Mouse (Mus musculus) liver, adult 2 months (tissue): ENCODE measurements around the gene Gstp3. TPM values are rescaled to one million over a fixed set of nuclear protein-coding genes. Genes with fewer than 3 reads are reported as not detected.

Experiments
- DNase-seq: peaks from one replicate; pipeline ENCODE4 v3.0.0-alpha.2; 2011; ENCODE audit warnings: low read depth, low spot score; ENCODE audit errors: extremely low read depth
- H3K27ac ChIP-seq: fragments of 200-500 bp; replicated peaks from 2 replicates; pipeline ENCODE4 v1.5.1; 2012; ENCODE audit warnings: low read depth, mild to moderate bottlenecking, control low read depth, inconsistent platforms, low read length; ENCODE audit not compliant: insufficient read depth
- H3K27me3 ChIP-seq: fragments of 200-500 bp; 2 replicates; pipeline ENCODE4 v1.6.1; 2012; ENCODE audit warnings: mild to moderate bottlenecking, moderate library complexity, low read length, inconsistent platforms; ENCODE audit not compliant: control insufficient read depth, insufficient read depth
- H3K36me3 ChIP-seq: fragments of 200-500 bp; 2 replicates; pipeline ENCODE4 v1.6.1; 2012; ENCODE audit warnings: low read length, inconsistent platforms; ENCODE audit not compliant: control insufficient read depth, insufficient read depth
- H3K4me1 ChIP-seq: fragments of 200-500 bp; 2 replicates; pipeline ENCODE4 v1.6.1; 2011; ENCODE audit warnings: low read length; ENCODE audit not compliant: control insufficient read depth, insufficient read depth
- H3K4me3 ChIP-seq: fragments of 200-500 bp; 2 replicates; pipeline ENCODE4 v1.5.1; 2011; ENCODE audit warnings: low read depth, mild to moderate bottlenecking, control low read depth, low read length, moderate library complexity; ENCODE audit not compliant: insufficient read depth
- H3K79me2 ChIP-seq: fragments of 200-500 bp; 2 replicates; pipeline ENCODE4 v1.6.1; 2012; ENCODE audit warnings: inconsistent platforms, mild to moderate bottlenecking, low read length, moderate library complexity; ENCODE audit not compliant: control insufficient read depth, insufficient read depth
- H3K9ac ChIP-seq: fragments of 200-500 bp; 2 replicates; pipeline ENCODE4 v1.6.1; 2012; ENCODE audit warnings: low read depth, mild to moderate bottlenecking, control low read depth, inconsistent platforms, low read length
- CTCF ChIP-seq: fragments of 200-500 bp; IDR thresholded peaks from 2 replicates; pipeline ENCODE4 v1.5.1; 2011; ENCODE audit warnings: low read depth, low read length, control low read depth
- POLR2A ChIP-seq: fragments of 200-500 bp; IDR thresholded peaks from 2 replicates; pipeline ENCODE4 v1.6.1; 2011; ENCODE audit warnings: low read length, control low read depth; ENCODE audit not compliant: insufficient read depth; ENCODE audit errors: extremely low read depth
- WGBS: fragments of 180-500 bp; shearing (Covaris S2); methylation state at CpG from one replicate; pipeline ENCODE4 v1.1.7; 2018; 5-methylcytosine and 5-hydroxymethylcytosine counted together
- polyA plus RNA-seq: library from polyadenylated mRNA; depleted of rRNA; stranded (reverse); fragments of >200 nt; gene quantifications from 2 replicates; pipeline ENCODE4 v1.2.3, GENCODE M21; 2012
- total RNA-seq: library from RNA; depleted of rRNA; stranded (reverse); fragments of >200 nt; gene quantifications from 2 replicates; pipeline ENCODE4 v1.2.3, GENCODE M21; 2014

Gstp3 gene
- total and polyA plus RNA-seq, 2 experiments, result 21.5 to 54.3 TPM

DNA sequence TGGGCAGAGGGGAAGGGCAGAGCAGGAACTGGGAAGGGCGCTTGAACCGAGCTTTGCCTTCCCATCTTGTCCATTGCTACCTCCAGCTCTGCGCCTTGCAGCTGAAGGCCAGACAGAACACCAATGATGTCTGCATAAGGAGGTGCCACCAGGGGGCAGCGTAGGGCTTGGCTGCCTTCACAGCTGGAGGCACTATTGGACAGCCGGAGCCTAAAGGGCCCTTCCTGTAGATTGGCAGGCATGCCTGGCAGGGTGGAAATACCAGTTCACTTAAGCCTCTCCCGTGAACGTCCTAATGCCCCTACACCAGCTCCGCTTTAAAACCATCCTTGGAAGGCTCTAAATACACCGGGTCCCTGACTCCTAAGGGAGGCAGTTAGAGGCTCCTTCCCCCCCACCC is 39.7 kb upstream of the Gstp3 start:
- WGBS, result 10% methylated on average over 9 of the region's 9 CpGs
- Histone ChIP-seq H3K4me3 (no peak overlapping the region), H3K36me3 (no peaks in the 10 kb centered on the region), H3K9ac (peak overlapping the region; percentile 86; the same call in 1 of the 2 replicates), H3K4me1 (peaks cover 26% of the 10 kb centered on the region), H3K79me2 (no peaks in the 10 kb centered on the region), H3K27me3 (no peaks in the 10 kb centered on the region), H3K27ac (peak overlapping the region; percentile 21)
- no peak for TF ChIP-seq POLR2A
- TF ChIP-seq CTCF, result peak; percentile 99
- peak; percentile 81 for DNase-seq

DNA sequence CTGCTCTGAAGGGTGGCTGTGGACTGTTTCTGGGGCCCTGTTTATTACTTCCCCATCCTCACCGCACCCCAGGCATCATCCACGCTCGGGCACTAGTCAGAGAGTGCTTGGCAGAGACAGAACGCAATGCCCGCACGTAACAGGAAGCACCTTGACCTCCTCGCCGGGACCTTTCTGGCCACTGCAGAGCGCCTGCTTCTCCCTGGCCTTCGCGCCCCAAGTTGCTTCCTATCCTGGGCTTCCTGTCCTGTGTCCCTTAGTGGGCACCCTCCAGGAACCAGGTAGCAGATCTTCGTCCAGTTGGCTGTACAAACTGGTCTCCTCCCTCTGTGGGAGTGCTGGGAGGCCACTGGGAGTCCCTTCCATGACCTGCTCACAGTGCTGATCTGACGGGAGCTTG is 39.1 kb upstream of the Gstp3 start:
- peak; percentile 55 for DNase-seq
- Histone ChIP-seq H3K27ac (peak overlapping the region; percentile 29; the same call in 1 of the 2 replicates), H3K4me3 (peak overlapping the region; percentile 3; the same call in 1 of the 2 replicates), H3K36me3 (no peaks in the 10 kb centered on the region), H3K4me1 (peaks cover 26% of the 10 kb centered on the region), H3K27me3 (no peaks in the 10 kb centered on the region), H3K9ac (0 out of 2 replicates have a peak overlapping the region, but pooled peaks have one; percentile 18), H3K79me2 (no peaks in the 10 kb centered on the region)
- WGBS, result 21% methylated on average over 13 of the region's 13 CpGs
- no peak for TF ChIP-seq CTCF
- TF ChIP-seq POLR2A, result no peak

DNA sequence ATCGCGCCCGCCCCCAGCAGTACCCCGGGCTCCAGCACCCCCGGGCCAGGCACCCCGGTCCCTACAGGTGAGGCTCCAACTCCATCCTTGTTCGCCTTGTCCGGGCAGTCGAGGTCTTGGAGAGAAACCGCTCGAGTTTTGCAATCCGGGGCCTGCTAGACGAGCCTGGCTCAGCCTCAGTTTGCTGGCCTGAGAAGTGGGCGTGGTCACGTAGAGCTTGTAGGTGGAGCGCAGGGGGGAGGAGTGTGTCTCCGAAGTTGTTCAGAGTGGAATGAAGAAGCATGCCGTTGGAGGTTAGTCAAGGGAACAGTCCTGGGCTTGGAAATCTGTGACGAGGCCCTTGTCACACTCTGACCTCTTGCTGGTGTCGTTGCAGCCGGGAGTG is 38.1 kb upstream of the Gstp3 start:
- DNase-seq, result peak; percentile 90

DNA sequence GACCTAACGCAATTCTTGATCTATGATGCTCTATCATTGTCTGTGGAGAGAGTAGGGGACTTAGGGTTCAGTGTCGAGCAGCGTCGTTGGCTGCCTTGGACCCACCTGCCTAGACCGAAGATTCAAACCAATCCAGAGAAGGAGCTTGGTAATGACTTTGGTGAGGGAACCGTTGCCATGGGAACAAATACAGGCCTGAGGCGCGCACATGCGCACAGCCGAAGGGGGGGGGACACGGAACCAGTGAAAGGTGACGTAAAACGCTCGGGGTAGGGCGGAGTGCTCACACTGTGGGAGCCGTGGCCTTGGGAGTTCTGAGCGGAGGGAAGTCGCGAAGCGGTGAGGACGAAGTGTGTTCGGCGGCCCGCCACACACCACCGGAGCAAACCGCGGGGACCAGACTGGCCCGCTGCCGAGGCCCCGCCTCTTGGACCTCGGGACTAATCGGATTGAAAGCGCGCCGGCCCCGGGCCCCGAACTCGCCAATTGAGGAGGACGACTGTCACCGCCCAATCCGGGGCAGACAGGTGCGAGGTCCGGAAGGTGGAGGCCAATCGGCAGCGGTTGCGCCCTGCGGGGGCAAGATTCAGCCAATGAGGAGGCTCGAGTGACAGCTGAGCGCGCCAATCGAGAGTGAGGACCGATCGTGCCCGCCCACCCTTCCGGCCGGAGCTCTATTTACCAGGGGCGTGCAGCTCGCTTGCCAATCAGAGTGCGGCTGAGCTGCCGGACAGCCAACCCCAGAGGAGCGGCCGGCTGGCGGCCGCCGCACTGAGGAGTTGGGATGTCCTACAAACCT is 37.5 kb upstream of the Gstp3 start, which contains the start of gene Cdk2ap2:
Gene Cdk2ap2 (plus strand): TSS at position 541 of the 799 bp plus-strand sequence.
- TF ChIP-seq CTCF (no peak), POLR2A (peak; percentile 86)
- H3K36me3 ChIP-seq, result no peaks in the 10 kb centered on the region

More for the DNA sequence above, 38.1 kb upstream of the Gstp3 start:
- WGBS, result 1% methylated on average over 21 of the region's 21 CpGs
- H3K4me1 ChIP-seq, result peaks cover 26% of the 10 kb centered on the region
- no peaks in the 10 kb centered on the region for H3K79me2 ChIP-seq
- H3K9ac ChIP-seq, result peak overlapping the region; percentile 83
- no peaks in the 10 kb centered on the region for H3K27me3 ChIP-seq
- H3K36me3 ChIP-seq, result no peaks in the 10 kb centered on the region
- no peak for TF ChIP-seq POLR2A
- no peak for TF ChIP-seq CTCF
- peak overlapping the region; percentile 78 for H3K4me3 ChIP-seq
- peak overlapping the region; percentile 88 for H3K27ac ChIP-seq

DNA sequence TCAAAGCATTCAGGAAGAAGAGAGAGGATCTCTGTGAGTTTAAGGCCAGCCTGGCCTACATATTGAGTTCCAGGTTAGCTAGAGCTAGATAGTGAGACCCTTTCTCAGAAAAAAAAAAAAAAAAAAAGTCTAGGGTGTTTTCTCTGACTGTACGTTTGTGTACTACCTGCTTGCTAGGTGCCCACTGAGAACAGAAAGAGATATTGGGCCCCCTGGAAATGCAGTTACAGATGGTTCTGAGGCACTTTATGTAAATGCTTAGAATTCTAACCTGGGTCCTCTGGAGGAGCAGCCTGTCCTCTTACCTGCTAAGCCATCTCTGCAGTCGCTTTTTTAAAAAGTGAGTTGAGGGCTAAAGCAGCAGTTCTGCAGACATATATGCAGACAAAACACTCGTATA is 36.4 kb upstream of the Gstp3 start:
- no peak for DNase-seq
- Histone ChIP-seq H3K79me2 (no peaks in the 10 kb centered on the region), H3K4me1 (peaks cover 26% of the 10 kb centered on the region), H3K4me3 (no peak overlapping the region), H3K27me3 (no peaks in the 10 kb centered on the region), H3K9ac (no peak overlapping the region), H3K27ac (no peak overlapping the region), H3K36me3 (no peaks in the 10 kb centered on the region)
- 89% methylated on average over 3 of the region's 3 CpGs for WGBS
- no peak for TF ChIP-seq CTCF
- no peak for TF ChIP-seq POLR2A

More for the DNA sequence above, 37.5 kb upstream of the Gstp3 start, which contains the start of gene Cdk2ap2:
- peak within 1 kb of the TSS; percentile 88 for H3K4me3 ChIP-seq
- H3K4me1 ChIP-seq, result peaks cover 26% of the 10 kb centered on the region
- H3K27me3 ChIP-seq, result no peaks in the 10 kb centered on the region
- H3K27ac ChIP-seq, result peak within 1 kb of the TSS; percentile 96
- no peaks in the 10 kb centered on the region for H3K79me2 ChIP-seq
- DNase-seq, result peak; percentile 93
- WGBS, result under 1% methylated on average over 65 of the region's 65 CpGs
- H3K9ac ChIP-seq, result peak within 1 kb of the TSS; percentile 87

DNA sequence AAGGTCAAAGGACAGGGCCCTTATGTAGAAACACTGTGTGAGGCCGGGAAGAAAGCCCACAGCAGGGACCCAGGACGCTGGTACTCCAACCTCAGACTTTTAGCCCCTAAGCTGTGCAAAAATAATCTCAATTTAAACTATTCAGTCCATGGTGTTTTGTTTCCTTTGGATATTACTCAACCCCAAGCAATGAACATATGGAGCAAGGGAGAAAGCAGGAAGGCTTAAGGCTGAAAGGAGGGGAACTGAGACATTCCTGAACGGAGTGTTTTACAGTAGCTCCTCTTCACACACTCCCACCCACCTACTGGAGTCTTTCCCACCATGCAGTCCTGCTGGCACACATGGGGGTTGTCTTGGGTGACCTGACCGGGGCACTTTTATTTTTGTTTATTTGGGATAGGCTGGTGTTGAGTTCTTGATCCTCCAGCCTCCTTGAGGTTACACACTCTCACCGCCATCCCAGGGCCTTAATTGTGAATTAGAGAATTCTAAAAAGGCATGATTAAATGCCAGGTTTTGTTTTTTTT is 35.5 kb upstream of the Gstp3 start:
- no peaks in the 10 kb centered on the region for H3K79me2 ChIP-seq
- no peak for DNase-seq
- TF ChIP-seq CTCF (no peak), POLR2A (no peak)
- no peak overlapping the region for H3K27ac ChIP-seq
- no peak overlapping the region for H3K4me3 ChIP-seq
- WGBS, result 82% methylated on average over 5 of the region's 5 CpGs
- no peaks in the 10 kb centered on the region for H3K36me3 ChIP-seq
- peaks cover 22% of the 10 kb centered on the region for H3K4me1 ChIP-seq
- H3K27me3 ChIP-seq, result no peaks in the 10 kb centered on the region
- no peak overlapping the region for H3K9ac ChIP-seq
